Mouse (Mus musculus) liver, adult 2 months (tissue): Measurements from ENCODE around the gene Spata31d1a. TPM values are rescaled to one million over a fixed set of nuclear protein-coding genes. Genes with fewer than 3 reads are reported as not detected.
A peak's percentile ranks its signal among the peaks of the same experiment; 100 is the strongest.
"Not testable (repeated sequence)": the region's sequence is repeated elsewhere in the genome, so short reads cannot be mapped to it uniquely, and the experiment has no call there.

Source experiments
- DNase-seq: peaks from one replicate; pipeline ENCODE4 v3.0.0-alpha.2; 2011; ENCODE audit warnings: low read depth, low spot score; ENCODE audit errors: extremely low read depth
- H3K27ac ChIP-seq: fragments of 200-500 bp; replicated peaks from 2 replicates; pipeline ENCODE4 v1.5.1; 2012; ENCODE audit warnings: low read depth, mild to moderate bottlenecking, control low read depth, inconsistent platforms, low read length; ENCODE audit not compliant: insufficient read depth
- H3K27me3 ChIP-seq: fragments of 200-500 bp; 2 replicates; pipeline ENCODE4 v1.6.1; 2012; ENCODE audit warnings: mild to moderate bottlenecking, moderate library complexity, low read length, inconsistent platforms; ENCODE audit not compliant: control insufficient read depth, insufficient read depth
- H3K36me3 ChIP-seq: fragments of 200-500 bp; 2 replicates; pipeline ENCODE4 v1.6.1; 2012; ENCODE audit warnings: low read length, inconsistent platforms; ENCODE audit not compliant: control insufficient read depth, insufficient read depth
- H3K4me1 ChIP-seq: fragments of 200-500 bp; 2 replicates; pipeline ENCODE4 v1.6.1; 2011; ENCODE audit warnings: low read length; ENCODE audit not compliant: control insufficient read depth, insufficient read depth
- H3K4me3 ChIP-seq: fragments of 200-500 bp; 2 replicates; pipeline ENCODE4 v1.5.1; 2011; ENCODE audit warnings: low read depth, mild to moderate bottlenecking, control low read depth, low read length, moderate library complexity; ENCODE audit not compliant: insufficient read depth
- H3K79me2 ChIP-seq: fragments of 200-500 bp; 2 replicates; pipeline ENCODE4 v1.6.1; 2012; ENCODE audit warnings: inconsistent platforms, mild to moderate bottlenecking, low read length, moderate library complexity; ENCODE audit not compliant: control insufficient read depth, insufficient read depth
- H3K9ac ChIP-seq: fragments of 200-500 bp; 2 replicates; pipeline ENCODE4 v1.6.1; 2012; ENCODE audit warnings: low read depth, mild to moderate bottlenecking, control low read depth, inconsistent platforms, low read length
- CTCF ChIP-seq: fragments of 200-500 bp; IDR thresholded peaks from 2 replicates; pipeline ENCODE4 v1.5.1; 2011; ENCODE audit warnings: low read depth, low read length, control low read depth
- POLR2A ChIP-seq: fragments of 200-500 bp; IDR thresholded peaks from 2 replicates; pipeline ENCODE4 v1.6.1; 2011; ENCODE audit warnings: low read length, control low read depth; ENCODE audit not compliant: insufficient read depth; ENCODE audit errors: extremely low read depth
- WGBS: fragments of 180-500 bp; shearing (Covaris S2); methylation state at CpG from one replicate; pipeline ENCODE4 v1.1.7; 2018; 5-methylcytosine and 5-hydroxymethylcytosine counted together
- polyA plus RNA-seq: library from polyadenylated mRNA; depleted of rRNA; stranded (reverse); fragments of >200 nt; gene quantifications from 2 replicates; pipeline ENCODE4 v1.2.3, GENCODE M21; 2012
- total RNA-seq: library from RNA; depleted of rRNA; stranded (reverse); fragments of >200 nt; gene quantifications from 2 replicates; pipeline ENCODE4 v1.2.3, GENCODE M21; 2014

Spata31d1a gene
- total and polyA plus RNA-seq, 2 experiments = not detected

DNA sequence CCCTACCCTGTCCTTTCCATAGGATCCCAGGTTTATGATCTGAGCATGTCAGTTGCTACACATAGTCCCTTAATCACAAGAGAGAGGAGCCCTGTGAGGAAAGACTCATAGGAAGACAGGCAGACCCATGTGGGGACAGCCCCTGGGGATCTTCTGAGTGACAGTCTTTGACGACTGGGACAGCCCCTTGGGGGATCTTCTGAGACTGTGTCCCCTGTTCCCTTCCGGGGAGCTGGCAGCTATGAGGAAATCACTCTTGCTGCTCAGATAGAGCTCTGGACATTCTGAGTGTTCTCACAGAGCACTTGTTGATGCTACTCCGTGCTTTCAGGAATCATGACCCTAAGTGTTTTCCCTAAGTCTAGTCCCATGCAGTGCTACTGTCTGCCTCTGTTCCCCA is 3.6 kb upstream of the Spata31d1a start:
- no peak for DNase-seq
- Histone ChIP-seq H3K27ac (no peak overlapping the region), H3K79me2 (no peaks in the 10 kb centered on the region), H3K9ac (no peak overlapping the region), H3K4me1 (no peaks in the 10 kb centered on the region), H3K4me3 (no peak overlapping the region), H3K27me3 (no peaks in the 10 kb centered on the region; the same call in 1 of the 2 replicates), H3K36me3 (no peaks in the 10 kb centered on the region)
- TF ChIP-seq CTCF (no peak), POLR2A (no peak)
- 56% methylated on average over 3 of the region's 3 CpGs for WGBS

DNA sequence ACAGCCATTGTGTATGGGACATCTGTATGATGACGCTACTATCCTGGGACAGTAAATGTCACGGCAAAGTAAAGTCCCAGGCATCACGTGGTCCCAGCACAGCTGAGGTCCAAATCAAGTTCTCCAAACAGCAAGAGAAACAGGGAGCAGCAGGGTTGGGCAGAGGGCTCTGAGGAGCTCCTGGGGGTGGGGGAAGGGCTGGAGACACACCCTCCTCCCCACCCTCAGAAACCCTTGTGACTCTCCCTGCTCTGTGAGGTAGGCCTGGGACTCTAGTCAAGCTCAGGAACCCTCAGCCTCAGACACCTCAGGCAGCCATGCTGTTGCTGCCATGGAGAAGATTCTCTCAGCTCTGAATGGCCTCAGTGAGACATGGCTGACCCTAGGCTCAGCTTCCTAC is 1.9 kb upstream of the Spata31d1a start, which contains the start of gene Spata31d1b:
TSS of gene Spata31d1b (plus strand) at position 301 of the 400 bp plus-strand sequence.
- H3K27me3 ChIP-seq, H3K9ac ChIP-seq, H3K4me3 ChIP-seq, H3K36me3 ChIP-seq, H3K27ac ChIP-seq, H3K4me1 ChIP-seq, DNase-seq, H3K79me2 ChIP-seq: not testable (repeated sequence)
- whole genome bisulfite sequencing = 77% methylated on average over 3 of the region's 3 CpGs

DNA sequence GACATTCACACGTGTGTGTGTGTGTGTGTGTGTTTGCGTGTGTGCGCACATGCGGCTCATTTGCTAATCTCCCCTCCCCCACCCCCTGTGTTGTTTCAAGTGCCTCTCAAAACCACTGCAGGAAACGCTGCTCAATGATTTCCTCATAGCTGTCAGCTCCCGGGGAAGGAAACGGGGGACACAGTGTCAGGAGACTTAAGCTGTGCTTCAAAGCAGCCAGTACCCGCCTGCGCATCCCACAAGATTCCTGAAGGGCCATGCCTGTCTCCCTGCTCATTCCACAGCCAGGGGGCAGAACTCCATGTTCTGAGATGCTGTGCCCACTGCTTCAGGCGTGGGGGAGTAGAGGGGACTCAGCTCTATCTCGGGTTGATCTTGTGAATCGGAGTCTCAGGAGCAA is 5.6 kb downstream of the Spata31d1a start:
- no peak overlapping the region for H3K4me3 ChIP-seq
- H3K27ac ChIP-seq = no peak overlapping the region
- TF ChIP-seq POLR2A (no peak), CTCF (peak; percentile 17; the same call in 1 of the 2 replicates)
- H3K79me2 ChIP-seq = no peaks in the 10 kb centered on the region
- H3K27me3 ChIP-seq = no peaks in the 10 kb centered on the region
- H3K4me1 ChIP-seq = no peaks in the 10 kb centered on the region
- no peaks in the 10 kb centered on the region for H3K36me3 ChIP-seq
- 51% methylated on average over 12 of the region's 12 CpGs for WGBS
- DNase-seq = no peak
- no peak overlapping the region for H3K9ac ChIP-seq

DNA sequence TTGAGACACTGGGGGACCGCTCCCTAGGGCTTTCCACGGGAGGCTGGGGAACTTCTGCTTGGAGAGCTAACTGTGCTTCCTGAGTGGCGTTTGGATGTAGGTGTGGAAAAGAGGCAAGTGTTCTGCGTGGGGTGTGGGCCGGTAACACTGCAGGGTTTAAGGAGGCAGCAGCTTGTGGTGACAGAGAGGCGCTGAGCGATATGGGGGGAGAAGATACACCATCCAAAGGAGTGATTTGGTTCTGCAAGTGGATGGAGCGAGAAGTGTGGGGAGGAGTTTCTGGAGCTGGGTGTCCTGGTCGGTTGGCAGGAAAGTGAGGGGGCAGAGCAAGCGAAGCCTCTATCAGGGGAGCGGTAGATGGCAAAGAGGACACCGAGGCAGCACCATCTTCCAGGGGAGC is 6.6 kb downstream of the Spata31d1a start:
- H3K36me3 ChIP-seq = no peaks in the 10 kb centered on the region
- H3K27ac ChIP-seq = no peak overlapping the region
- no peak for DNase-seq
- no peaks in the 10 kb centered on the region for H3K27me3 ChIP-seq
- H3K79me2 ChIP-seq = no peaks in the 10 kb centered on the region
- no peak for TF ChIP-seq CTCF
- TF ChIP-seq POLR2A = no peak
- 90% methylated on average over 12 of the region's 12 CpGs for WGBS
- H3K9ac ChIP-seq = no peak overlapping the region
- no peak overlapping the region for H3K4me3 ChIP-seq
- H3K4me1 ChIP-seq = no peaks in the 10 kb centered on the region

DNA sequence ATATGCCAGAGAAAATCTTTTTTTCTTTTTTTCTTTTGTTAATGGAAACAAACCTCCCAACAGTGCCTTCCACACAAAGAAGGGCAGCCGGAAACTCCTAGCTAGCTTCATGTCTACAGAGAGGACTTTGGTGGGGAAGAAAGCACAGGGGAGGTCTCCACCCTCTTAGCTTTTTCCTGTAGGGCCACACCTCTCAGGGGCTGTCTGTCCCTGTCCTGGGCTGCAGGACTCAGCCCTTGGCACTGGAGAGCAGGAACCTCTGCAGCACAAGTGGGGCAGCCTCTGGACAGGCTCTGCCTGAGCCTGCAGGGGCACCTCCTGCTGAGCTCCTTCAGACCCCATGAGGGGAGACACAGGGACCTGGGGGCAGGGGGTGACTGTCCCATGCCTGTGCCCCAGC is 10.0 kb downstream of the Spata31d1a start:
- DNase-seq, H3K79me2 ChIP-seq, H3K9ac ChIP-seq, H3K27me3 ChIP-seq, H3K27ac ChIP-seq, H3K4me1 ChIP-seq, H3K36me3 ChIP-seq, H3K4me3 ChIP-seq: not testable (repeated sequence)
- 100% methylated on average over 1 of the region's 1 CpGs for WGBS

DNA sequence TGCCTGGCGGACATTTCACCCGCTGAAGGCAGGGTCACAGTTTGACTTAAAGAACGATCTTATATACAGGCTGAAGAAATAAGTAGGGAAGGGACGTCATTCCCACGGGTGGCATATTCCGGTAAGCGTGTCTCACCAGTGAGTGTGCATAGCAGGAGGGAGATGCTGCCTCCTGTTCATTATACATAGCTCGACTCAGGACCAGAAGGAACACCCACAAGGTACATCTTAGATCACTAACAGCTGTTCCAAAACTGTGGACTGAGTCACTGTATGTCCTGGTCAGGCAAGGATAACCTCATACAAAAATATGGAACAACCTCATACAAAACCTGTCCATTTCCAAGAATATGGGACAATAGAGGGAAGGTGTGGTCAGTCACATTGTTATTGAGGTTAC is 11.0 kb downstream of the Spata31d1a start:
- Histone ChIP-seq H3K79me2 (no peaks in the 10 kb centered on the region), H3K36me3 (no peaks in the 10 kb centered on the region), H3K27me3 (no peaks in the 10 kb centered on the region), H3K4me1 (no peaks in the 10 kb centered on the region), H3K9ac (no peak overlapping the region), H3K4me3 (no peak overlapping the region), H3K27ac (no peak overlapping the region)
- no peak for DNase-seq
- TF ChIP-seq POLR2A (no peak), CTCF (no peak)
- WGBS = 95% methylated on average over 8 of the region's 8 CpGs
